Mouse (Mus musculus): ENCODE measurements around the gene Pik3ca. TPM values are rescaled to one million over a fixed set of nuclear protein-coding genes. Genes with fewer than 3 reads are reported as not detected.
"Not testable (repeated sequence)": the region's sequence is repeated elsewhere in the genome, so short reads cannot be mapped to it uniquely, and the experiment has no call there.

Gene Pik3ca
- total RNA-seq, 2 experiments from 2014 or later, result 60.9 to 61.6 TPM

DNA sequence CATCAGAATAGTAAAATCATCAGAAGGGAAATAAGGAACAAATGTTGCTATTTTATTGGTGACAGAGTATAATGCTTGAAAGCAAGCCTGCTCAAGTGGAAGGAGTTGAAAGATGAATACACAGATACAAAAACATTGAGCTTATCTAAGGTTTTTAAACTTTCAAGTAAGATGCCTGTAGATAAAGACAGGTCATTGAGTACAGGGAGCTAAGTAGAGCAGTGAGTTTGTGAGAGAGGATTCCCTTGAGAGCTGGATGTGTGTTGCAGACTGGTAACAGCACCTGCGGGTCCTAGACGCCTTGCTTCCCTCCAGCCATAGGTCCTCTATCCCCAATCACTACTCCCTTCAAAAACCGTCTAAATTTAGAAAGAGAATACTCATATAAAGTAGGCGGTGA, 1.2 kb downstream of the Pik3ca start:
- DNase-seq (ENCODE audit: low spot score in 2 of 2), result no peak
- intact Hi-C loops (cut with DNase I), result no loop called here

DNA sequence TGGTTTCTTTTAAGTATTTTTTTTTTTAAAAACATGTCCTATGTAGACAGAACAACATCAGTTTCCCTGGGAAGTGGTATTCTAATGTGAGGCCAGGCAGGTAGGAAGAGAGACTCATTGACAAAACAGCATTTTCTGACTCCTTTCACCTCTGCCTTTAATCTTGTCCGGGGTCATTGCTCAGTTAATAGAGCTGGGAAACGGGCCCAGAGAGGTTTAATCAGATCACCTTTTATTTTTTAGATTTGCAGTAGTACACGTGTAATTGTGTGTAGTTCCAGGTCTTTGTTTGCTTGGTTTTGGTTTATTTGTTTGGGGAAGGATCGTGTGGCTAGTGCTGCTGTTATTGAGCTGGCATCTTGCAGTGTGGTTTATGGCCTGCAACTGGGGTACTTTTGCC, 1.9 kb downstream of the Pik3ca start:
- intact Hi-C loops (cut with DNase I), result no loop called here
- no peak for DNase-seq (ENCODE audit: low spot score in 2 of 2)

DNA sequence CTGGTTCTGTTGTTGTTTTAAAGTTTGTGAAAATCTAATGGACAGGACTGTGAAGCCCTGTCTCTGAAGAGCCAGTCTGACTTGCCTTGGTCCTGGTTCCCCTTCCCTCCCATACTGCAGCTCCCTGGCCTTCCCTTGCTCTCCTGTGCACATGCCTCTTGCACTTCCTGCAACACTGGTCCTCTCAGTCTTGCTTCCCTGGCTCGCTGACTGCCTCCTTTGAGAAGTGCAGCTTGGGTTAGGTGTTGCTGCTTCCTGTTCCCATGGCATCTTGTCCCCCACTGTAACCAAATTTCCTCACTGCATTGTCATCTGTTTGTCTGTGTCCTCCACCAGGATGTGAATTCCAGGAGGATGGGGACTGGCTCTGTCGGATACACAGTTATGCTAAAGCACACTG, 2.5 kb downstream of the Pik3ca start:
- intact Hi-C loops (cut with DNase I), result no loop called here
- no peak for DNase-seq (ENCODE audit: low spot score in 2 of 2)

DNA sequence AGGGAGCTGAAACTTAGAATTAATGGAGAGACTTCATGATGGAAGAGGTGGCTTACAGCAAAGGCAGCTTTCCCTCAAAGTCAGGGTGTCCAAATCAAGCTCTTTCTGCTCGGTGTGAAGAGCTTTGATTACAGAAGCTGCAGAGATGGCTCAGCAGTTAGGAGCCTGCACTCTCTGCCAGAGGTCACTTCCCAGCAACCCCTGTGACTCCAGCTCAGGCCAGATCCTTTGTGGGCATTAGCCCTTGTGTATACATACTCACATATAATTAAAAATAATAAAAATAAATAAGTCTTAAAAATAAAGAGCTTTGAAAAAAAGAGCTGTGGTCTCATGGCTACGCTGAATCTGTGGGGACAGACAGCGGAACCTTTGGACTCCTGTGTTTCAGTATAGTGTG, 4.1 kb downstream of the Pik3ca start:
- DNase-seq (ENCODE audit: low spot score in 2 of 2), result no peak
- intact Hi-C loops (cut with DNase I), result no loop called here

DNA sequence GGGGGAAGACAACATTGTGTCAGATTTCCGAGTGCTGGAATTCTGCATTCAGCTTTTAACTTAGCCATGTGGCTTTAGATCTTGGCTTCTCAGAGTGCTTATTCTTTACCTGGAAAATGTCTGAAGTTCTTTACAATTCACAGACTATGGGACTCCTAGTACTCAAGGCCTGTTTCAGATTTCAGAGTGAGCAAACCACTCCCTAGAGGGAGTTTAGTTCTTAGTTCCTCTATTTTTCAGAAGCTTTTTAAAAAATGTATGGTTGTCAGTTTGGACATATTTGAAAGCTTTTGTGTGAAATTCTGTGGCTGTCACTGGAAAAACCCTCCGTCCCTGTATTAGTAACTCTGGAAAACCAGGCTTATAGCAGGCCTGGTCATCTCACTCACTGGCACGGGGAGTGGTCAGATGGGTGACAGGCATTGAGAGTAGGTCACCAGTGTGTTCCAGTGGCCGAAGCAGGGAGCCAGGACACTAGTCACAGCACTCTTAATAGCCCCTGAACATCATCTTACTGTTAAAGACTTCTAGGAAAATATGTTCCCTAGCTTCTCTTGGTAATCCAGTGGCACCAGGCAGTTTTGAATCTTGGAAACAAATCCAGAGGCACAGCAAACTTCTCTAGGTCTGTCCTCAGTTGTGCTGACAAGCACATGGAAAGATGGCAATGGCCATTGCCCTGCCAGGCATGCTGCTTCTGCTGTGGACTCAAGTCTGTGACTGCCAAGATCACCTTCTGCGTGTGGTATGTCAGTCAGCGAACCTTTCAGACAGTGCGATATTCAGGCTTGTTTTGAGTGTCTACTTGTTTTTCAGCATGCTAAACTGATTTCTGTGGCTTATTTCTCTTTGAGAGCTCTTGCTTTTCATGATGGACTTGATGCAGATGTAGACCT, 5.8 kb downstream of the Pik3ca start:
- intact Hi-C loops (cut with DNase I), result no loop called here
- DNase-seq (ENCODE audit: low spot score in 2 of 2), result no peak

DNA sequence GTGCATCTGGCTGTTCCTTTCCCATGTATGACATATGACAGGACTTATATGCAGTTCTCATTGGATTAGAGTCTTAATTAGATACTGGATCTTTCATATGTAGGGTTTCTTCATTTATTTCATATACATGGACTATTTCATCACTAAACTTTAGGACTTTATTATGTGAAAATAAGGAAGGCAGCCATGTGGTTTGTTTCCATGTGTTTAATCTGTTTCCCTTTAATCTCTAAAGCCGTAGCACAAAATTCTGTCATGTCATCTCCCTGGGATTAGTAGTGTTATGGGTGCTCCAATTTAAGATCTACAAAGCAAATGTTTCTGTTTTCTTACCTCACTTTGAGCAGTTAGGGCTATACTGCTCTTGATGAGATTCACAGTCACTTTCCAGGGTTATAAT, 8.2 kb downstream of the Pik3ca start:
- no peak for DNase-seq (ENCODE audit: low spot score in 2 of 2)
- intact Hi-C loops (cut with DNase I), result no loop called here

DNA sequence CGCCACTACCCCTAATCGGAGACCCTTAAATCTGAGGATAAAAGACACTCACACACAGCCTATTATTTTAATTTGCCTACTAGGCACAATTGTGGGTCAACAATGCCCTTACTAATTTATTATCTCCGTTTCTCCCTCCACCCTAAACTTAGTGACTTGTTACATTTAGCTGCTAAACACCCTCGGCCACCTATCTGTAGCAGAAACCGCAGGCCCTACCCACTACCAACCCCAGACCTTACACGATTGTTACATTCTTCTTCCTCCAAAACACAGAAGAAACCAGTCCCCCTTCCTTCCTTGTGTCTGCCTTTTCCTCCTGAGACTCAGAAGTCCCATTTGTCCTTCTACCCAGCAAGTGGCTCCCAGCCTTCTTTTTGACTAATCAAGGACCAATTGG, 9.3 kb downstream of the Pik3ca start:
- no peak for DNase-seq (ENCODE audit: low spot score in 2 of 2)
- intact Hi-C loops (cut with DNase I), result no loop called here

DNA sequence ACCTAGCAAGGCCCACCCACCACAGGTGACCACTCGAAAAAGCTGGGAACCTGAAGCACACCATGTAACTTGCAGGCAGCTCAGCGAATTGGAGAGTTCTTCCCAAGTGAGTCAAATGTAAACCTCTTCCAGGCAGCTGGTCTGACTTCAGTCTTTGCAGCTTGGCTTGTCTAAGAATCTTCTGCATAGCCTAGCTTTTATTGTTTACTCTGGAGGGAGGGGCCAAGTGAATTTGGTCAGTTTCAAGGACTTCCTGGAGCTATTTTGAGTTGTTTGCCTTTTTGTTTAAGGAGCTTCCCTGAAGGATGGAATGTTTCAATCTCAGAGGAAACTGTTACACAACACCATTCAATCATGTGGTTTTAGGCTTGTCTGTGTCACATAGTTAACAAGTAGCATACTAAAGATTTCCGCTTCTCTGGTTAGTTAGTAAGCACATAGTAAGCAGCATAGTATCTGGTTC, 11.4 kb downstream of the Pik3ca start:
- intact Hi-C loops (cut with DNase I), result no loop called here

DNA sequence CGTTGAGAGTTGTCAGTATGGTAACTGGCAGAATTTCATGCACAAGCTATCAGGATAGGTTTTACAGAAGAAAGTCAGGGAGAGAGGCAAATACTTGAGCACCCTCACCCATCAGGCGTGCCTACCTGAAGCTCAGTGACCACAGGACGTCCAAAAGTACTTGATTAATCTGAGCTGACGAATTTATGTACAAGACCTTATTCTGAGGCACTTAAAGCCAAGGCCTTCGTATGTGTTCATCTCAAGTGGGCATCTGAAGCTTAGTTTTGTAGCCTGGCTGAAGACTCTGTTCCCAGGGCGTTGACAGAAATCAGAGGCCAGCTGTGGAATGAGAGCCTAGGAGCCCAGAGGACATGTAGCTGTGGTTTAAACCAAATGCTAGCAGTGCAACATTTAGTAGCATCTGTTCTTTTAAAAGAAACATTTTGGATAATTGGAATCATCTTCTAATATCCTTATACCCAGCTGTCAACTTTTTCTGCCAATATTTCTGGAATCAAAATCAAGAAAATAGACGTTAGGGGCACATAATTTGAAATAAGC, 15.1 kb downstream of the Pik3ca start:
- intact Hi-C loops (cut with DNase I), result no loop called here
- no peak for DNase-seq (ENCODE audit: low spot score in 2 of 2)

More for the DNA sequence above, 11.4 kb downstream of the Pik3ca start:
- no peak for DNase-seq (ENCODE audit: low spot score in 2 of 2)

DNA sequence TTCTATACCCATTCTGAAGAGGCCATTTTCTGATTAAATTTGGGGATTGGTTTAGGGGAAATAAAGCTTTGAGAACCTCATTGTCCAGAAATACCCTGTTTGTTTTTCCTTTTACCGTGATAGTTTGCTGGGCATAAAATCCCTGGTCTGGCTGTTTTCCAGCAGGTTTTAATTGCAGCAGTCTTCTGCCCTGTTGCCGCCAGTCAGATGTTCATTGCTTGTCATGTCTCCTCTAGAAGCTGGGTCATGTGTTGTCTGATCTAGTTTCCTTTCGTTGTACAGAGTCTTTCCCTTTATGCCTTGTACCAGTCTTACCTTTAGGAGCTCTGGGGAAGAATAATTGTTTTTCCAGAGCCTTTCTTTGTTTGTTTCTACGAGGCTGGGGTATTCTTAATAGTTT, 16.9 kb downstream of the Pik3ca start:
- intact Hi-C loops (cut with DNase I), result no loop called here
- DNase-seq (ENCODE audit: low spot score in 2 of 2), result no peak

DNA sequence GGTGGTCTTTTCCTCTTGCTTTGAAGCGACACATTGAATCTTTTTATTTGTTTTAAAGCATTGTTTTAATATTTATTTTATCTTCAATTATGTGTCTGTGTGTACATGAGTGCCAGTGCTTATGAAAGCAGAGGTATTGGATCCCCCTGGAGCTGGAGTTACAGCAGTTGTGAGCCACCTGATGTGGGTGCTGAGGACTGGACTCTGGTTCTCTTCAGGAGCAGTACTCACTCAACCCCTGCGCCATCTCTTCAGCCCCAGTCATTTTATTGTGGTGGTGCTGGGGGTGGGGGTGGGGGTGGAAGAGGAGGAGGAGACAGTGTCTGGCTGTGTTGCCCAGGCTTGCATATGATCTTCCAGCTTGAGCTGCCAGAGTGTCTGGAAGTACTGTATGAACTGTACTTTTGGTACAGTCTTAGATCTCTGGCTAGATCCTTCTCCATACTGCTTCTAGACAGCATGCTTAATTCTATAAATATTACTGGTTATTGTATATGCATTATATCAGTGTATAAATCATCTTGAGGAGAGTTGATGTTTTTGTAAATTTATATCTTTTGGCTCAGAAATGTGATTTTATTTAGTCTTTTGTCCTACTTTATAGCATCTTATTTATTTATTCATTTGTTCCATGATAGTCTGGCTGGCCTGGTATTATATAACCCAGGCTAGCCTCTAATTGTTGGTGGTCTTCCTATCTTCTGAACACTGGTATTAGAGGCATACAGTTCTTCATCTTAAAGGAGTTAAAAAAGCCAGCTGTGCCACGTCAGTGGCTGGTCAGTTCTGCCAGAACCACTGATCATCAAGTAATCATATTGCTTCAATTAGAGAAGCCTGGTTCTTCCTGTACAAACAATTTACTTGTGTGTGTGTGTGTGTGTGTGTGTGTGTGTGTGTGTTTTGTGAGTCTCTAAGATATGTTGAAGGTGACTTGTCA, 18.2 kb downstream of the Pik3ca start:
- DNase-seq (ENCODE audit: low spot score in 2 of 2), result no peak
- intact Hi-C loops (cut with DNase I), result no loop called here

DNA sequence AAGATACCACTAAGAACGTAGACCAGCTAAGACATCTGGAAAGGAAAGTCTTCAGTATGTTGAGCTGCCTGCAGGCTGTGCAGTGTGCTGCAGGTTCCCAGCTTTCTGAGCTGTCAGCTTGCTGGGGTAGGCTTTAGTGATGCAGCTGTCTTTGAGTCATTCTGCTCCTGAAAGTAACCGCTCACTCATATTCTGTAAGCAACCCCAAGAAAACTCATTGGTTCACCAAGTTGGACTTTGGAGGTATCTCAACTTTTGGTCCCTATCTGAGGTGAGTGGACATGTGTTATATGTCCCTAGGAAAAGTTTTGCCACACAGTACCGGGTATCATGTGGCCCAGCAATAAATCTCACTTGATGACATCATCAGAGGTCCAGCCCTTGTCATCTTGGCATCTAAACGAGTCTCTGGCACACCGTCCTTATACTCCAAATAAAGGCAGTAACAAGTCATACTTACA, 20.3 kb downstream of the Pik3ca start:
- intact Hi-C loops (cut with DNase I), result no loop called here
- DNase-seq (ENCODE audit: low spot score in 2 of 2), result no peak

DNA sequence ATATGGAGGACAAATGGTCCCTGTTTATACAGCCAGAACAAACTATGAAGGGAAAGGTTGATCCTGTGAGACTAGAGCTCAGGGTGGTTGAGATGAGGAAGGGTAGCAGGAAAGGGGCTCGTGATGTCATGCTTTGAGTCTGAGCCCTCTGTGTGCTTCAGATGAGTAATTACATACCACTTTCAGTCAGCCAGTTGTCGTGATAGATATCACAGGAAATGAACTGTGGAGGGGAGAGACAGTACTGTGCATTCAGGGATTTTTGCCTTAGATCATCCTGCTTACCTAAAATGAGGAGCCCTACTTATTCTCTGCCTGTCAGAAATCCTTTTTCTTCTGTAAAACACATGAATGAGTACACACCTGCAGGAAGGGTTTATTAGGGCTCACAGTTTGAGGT, 22.4 kb downstream of the Pik3ca start:
- intact Hi-C loops (cut with DNase I), result no loop called here
- no peak for DNase-seq (ENCODE audit: low spot score in 2 of 2)

DNA sequence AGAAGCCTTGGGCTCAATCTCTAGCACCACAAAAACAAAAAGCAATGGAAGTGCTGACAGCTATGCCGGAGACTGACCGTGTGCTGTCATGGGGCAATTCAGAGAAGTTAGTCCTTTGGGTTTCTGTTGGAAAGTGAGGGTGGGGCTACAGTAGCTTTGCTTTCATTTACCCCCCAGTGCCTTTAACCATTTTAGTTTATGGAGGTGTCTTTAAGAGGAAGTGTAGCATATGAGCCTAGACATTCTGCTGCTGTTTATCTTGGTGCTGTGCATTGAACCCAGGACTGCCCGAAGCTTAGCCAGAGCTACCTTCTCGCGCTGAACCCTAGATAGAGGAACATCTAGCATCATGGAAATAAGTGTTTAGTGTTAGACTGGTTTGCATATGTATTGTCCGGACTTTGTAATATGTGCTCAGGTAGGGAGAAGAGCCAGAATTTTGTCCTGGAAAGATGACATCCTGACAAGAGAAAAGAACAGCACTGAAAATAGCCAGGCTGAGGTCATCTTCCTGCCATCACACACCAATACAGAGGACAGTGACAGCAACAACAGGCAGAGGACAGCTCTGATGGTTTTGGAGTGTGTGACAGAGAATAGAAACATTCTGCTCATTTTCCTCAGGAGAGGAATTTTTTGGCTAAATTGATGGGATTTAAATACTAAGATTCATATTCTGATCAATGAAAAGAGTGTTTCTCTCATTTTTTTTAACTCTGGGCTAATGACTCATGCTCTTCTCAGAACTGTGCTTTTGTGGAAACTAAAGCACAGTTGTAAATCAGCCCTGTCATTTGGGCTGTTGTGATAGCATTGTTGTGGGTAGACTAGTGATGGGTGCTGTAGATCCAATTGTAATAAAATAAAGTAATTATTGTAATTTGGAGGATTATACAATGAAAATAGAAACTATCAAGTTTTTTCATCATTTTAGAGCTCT, 23.9 kb downstream of the Pik3ca start:
- intact Hi-C loops (cut with DNase I), result no loop called here

DNA sequence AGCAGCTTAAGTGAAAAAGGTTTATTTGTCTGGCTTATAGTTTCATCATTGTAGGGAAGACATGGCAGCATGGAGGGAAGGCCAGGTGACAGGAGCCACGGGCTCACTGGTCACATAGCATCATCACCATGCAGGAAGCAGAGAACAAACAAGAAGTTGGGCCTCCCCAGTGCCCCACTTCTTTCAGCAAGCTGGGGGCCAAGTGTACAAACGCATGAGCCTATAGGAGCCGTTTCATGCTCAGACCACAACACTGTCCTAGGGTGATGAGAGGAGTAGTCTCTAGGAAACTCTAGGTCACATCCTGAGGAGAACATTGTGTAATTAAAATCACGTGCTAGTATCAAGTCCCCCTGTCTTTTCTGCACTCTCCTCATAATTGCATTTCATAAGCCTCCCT, 30.2 kb downstream of the Pik3ca start:
- intact Hi-C loops (cut with DNase I), result no loop called here
- no peak for DNase-seq (ENCODE audit: low spot score in 2 of 2)

More for the DNA sequence above, 23.9 kb downstream of the Pik3ca start:
- no peak for DNase-seq (ENCODE audit: low spot score in 2 of 2)

DNA sequence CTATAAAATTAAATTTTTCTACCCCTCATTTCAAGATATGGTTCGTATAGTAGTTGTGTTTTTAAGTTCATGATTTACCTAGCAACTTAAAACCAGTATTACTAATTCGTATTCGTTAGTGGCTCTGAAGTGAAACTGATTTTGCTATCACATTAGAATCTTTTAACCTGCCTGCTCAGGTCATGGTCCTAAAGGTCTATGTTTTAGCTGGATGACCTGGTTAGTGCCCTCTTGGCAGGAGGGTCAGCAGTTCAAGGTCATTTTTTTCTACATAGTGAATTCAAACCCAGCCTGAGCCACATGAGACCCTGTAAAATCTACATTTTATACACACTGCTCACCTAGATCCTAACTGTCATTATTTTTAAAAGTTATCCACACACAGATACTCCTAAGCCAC, 30.9 kb downstream of the Pik3ca start:
- intact Hi-C loops (cut with DNase I), result no loop called here
- DNase-seq (ENCODE audit: low spot score in 2 of 2), result no peak

DNA sequence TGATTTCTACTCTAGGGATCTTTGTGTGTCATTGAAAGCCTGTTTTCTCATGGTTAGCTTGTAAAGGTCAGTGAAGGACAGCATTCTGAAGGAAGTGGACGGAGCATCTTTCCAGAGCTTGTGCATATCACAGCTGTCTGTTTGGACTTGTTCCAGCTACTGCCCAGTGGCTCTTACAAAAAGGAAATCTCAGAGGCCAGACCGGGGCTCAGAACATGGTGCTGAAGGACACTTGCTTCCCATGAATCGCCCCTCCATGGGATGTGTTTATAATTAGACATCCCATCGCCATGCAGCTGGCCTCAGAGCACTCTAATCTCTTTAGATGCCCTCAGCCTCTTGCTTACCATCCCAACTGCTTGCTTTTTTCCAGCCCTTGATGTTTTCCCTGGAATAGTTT, 31.4 kb downstream of the Pik3ca start:
- intact Hi-C loops (cut with DNase I), result no loop called here
- DNase-seq (ENCODE audit: low spot score in 2 of 2), result no peak

DNA sequence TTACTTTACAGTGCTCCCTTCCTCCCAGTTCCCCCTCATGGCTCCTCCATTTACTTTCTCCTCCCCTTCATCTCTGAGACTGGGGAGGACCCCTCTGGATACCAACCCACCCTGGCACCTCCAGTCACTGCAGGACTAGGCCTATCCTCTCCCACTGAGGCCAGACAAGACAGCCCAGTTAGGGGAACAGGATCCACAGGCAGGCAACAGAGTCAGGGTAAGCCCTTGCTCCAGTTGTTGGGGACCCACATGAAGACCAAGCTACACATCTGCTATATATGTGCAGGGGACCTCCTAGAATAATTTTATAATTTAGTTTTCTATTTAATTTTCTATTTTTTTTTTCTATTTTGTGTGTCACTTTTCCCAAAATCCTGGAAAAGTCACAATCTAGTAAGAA, 31.9 kb downstream of the Pik3ca start:
- DNase-seq (ENCODE audit: low spot score in 2 of 2); intact Hi-C loops (cut with DNase I): not testable (repeated sequence)

DNA sequence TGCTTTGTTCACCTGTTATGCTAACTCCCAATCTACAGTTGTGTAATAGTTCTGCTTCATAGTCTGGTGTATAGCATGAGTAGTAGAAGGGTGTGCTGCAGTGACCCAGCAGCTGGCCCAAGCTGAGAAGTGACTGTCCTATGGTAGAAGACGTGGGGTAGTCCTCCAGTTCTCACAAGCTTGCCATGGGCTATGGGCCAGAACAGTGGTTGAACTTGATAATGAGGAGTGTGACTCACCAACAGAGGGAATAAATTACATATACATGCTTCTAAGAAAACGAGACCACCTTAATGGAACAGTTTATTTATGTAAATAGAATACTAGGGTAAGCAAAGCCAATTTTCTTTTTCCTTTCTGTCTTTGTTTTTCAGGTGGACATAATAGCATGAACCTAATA, 32.9 kb downstream of the Pik3ca start:
- DNase-seq (ENCODE audit: low spot score in 2 of 2), result no peak
- intact Hi-C loops (cut with DNase I), result no loop called here

All from left cerebral cortex, postnatal 36 days (tissue).